Mouse (Mus musculus): ENCODE data around the gene Slc6a3. TPM values are rescaled to one million over a fixed set of nuclear protein-coding genes. Genes with fewer than 3 reads are reported as not detected.
A peak's percentile ranks its signal among the peaks of the same experiment; 100 is the strongest.

Gene Slc6a3
- polyA plus RNA-seq, 1 experiment from 2014 or later = 0.05 TPM

DNA sequence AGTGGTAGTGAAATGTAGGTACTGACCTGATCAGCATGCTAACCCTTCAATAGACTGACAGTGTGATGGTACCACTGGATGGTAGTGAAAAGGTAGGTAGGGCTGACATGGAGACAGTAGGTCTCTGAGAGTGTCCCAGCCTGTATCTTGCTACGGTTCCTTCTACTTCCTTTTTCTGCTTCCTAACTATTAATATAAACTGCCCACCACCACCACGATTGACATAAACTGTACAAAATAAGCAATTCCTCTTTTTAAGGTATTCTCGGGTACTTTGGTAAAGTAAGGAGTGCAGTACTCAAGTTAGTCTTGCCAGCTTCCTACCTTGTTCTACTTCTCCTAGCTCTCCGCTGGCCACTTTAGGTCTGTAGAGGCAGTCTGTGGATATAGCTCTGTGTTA is 59.7 kb downstream of the Slc6a3 start:
- ATAC-seq (ENCODE audit: low FRiP score) = no peak
- 84% methylated on average over 4 of the region's 4 CpGs for WGBS

DNA sequence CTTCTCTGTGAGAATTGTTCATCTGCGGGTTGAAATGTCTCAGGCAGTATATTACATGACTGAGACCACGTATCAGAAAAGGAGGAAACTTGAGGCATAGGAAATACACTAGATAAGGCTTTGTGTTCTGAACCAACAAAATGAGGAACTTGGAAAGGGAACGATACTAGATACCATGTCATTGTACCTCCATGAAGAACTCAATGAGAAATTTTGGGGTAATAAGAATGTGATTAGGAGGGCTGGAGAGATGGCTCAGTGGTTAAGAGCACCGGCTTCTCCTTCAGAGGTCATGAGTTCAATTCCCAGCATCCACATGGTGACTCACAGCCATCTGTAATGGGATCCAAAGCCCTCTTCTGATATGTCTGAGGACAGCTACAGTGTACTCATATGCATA is 63.7 kb downstream of the Slc6a3 start:
- Histone ChIP-seq H3K27ac (no peak overlapping the region), H3K4me1 (peaks cover 14% of the 10 kb centered on the region), H3K4me2 (replicated peaks) (no peak overlapping the region), H3K9me3 (replicated peaks) (no peaks in the 10 kb centered on the region), H3K9ac (no peak overlapping the region), H3K36me3 (no peaks in the 10 kb centered on the region), H3K4me3 (no peak overlapping the region), H3K27me3 (peaks cover 13% of the 10 kb centered on the region; the same call in 1 of the 2 replicates)
- 83% methylated on average over 4 of the region's 4 CpGs for WGBS
- no peak for ATAC-seq (ENCODE audit: low FRiP score)

More for the DNA sequence above, 59.7 kb downstream of the Slc6a3 start:
- Histone ChIP-seq H3K4me2 (replicated peaks) (no peak overlapping the region), H3K9me3 (replicated peaks) (no peaks in the 10 kb centered on the region), H3K4me3 (no peak overlapping the region), H3K9ac (no peak overlapping the region), H3K27me3 (peaks cover 26% of the 10 kb centered on the region; the same call in 1 of the 2 replicates), H3K36me3 (no peaks in the 10 kb centered on the region), H3K4me1 (no peaks in the 10 kb centered on the region), H3K27ac (no peak overlapping the region)

DNA sequence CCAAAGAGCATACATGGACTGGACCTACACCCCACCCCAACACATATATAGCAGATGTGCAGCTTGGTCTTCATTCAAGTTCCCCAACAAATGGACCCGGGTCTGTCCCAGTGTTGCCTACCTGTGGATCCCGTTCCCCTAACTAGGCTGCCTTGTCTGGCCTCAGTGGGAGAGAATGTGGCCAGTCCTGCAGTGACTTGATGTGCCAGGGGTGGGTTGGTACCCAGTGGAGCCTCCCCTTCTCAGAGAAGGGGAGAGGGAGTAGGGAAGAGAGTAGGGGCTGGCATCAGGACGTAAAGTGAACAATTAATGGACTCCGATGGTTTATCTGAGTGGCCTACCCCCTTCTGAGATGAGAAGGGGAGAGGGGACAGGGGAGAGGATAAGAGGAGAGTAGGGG is 66.5 kb downstream of the Slc6a3 start:
- Histone ChIP-seq H3K27me3 (0 out of 2 replicates have a peak, but pooled peaks cover 9% of the 10 kb centered on the region), H3K4me1 (peaks cover 19% of the 10 kb centered on the region), H3K36me3 (peaks cover 20% of the 10 kb centered on the region), H3K27ac (no peak overlapping the region), H3K4me2 (replicated peaks) (peak overlapping the region; percentile 95), H3K9ac (peak overlapping the region; percentile 86), H3K4me3 (peak overlapping the region; percentile 94), H3K9me3 (replicated peaks) (no peaks in the 10 kb centered on the region)
- 41% methylated on average over 4 of the region's 4 CpGs for WGBS
- no peak for ATAC-seq (ENCODE audit: low FRiP score)

DNA sequence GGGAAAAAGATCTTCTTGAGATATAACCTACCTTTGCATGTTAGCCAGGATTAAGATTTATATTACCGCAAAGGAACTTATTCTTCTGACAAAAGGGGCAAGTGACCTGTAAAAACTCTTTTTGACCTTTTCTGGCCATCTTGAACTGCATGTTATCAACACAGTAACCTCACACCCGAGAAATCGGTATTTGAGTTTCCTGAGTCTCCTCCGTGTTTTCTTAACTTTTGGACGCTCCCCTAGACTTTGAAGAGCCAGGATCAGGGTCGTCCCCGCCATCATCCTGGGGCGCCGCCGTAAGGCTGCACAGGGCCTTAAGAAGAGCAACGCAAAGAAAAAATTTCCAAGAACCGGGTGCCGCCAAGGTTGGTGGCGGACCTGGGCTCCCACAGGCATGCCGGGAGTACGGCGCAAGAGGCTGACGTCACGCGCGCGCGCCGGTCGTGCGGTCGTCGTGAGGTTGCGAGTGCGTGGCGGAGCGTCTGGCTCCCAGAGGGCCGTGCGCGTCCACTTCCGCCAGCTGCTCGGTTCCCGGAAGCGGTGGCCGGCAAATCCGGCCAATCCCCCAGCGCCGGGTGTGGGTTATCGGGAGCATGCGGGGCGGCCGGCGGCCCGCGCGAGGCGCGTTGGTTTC is 67.1 kb downstream of the Slc6a3 start, which contains the start of gene Clptm1l:
Clptm1l (plus strand) TSS at position 485 of the 634 bp plus-strand sequence.
- peak within 1 kb of the TSS; percentile 70 for H3K27ac ChIP-seq
- 0 out of 2 replicates have a peak, but pooled peaks cover 4% of the 10 kb centered on the region for H3K27me3 ChIP-seq
- peak within 1 kb of the TSS; percentile 94 for H3K4me3 ChIP-seq
- peak within 1 kb of the TSS; percentile 95 for H3K4me2 ChIP-seq (replicated peaks)
- WGBS = under 1% methylated on average over 53 of the region's 53 CpGs
- H3K36me3 ChIP-seq = peaks cover 26% of the 10 kb centered on the region
- peak; percentile 98 for ATAC-seq (ENCODE audit: low FRiP score)
- no peaks in the 10 kb centered on the region for H3K9me3 ChIP-seq (replicated peaks)
- H3K9ac ChIP-seq = peak within 1 kb of the TSS; percentile 86
- peaks cover 19% of the 10 kb centered on the region for H3K4me1 ChIP-seq

DNA sequence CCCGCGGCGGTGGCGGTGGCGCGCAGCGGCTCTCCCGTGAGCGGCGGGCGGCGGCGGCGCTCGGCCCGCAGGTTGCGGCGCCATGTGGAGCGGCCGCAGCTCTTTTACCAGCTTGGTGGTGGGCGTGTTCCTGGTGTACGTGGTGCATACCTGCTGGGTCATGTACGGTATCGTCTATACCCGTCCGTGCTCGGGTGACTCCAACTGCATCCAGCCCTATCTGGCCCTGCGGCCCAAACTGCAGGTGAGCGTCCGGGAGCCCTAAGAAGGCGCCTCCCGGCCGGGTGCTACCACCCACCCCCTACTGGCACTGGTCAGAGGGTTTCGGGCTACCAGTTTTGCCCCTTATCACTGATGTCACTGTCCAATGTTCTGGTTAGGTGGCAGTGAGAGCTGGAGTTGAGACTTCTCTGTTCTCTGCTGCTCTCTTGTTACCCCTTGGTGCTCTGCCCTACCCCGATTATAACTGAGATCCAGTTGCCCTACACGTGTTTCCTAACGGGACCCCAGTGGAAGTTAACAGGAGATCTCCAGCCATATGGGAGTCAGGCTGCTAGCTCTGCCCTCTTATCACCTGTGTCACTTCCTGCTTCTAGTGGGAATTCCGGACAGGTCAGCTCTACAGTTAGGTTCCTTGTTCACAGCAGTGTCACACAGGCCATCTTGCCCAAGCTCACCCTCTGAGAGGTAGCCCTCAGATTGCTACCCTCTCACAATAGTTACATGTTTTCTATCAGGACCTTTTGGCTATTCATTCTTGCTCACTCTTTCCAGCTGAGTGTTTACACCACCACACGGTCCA is 67.8 kb downstream of the Slc6a3 start:
- Histone ChIP-seq H3K36me3 (peaks cover 33% of the 10 kb centered on the region), H3K27ac (peak overlapping the region; percentile 70), H3K9ac (peak overlapping the region; percentile 86), H3K4me1 (peaks cover 19% of the 10 kb centered on the region), H3K9me3 (replicated peaks) (no peaks in the 10 kb centered on the region), H3K4me3 (peak overlapping the region; percentile 94), H3K27me3 (no peaks in the 10 kb centered on the region), H3K4me2 (replicated peaks) (peak overlapping the region; percentile 95)
- 4% methylated on average over 39 of the region's 39 CpGs for WGBS
- ATAC-seq (ENCODE audit: low FRiP score) = peak; percentile 90

DNA sequence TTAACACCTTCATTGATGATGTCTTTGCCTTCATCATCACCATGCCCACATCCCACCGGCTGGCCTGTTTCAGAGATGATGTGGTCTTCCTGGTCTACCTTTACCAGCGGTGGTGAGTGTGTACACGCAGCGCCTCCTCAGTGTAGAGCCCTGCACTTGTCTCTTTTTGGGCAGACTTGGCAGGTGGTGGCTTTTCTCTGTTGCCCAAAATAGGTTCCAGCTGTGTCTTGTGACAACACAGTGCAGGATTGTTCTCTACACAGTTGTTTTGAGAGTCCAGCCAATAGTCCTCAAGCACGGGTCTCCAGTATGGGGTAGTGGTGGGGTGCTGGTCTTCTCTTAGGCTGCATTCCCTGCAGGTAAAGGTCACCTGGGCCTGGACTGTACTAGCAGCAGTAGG is 81.9 kb downstream of the Slc6a3 start:
- peaks cover 87% of the 10 kb centered on the region for H3K36me3 ChIP-seq
- 92% methylated on average over 5 of the region's 5 CpGs for WGBS

DNA sequence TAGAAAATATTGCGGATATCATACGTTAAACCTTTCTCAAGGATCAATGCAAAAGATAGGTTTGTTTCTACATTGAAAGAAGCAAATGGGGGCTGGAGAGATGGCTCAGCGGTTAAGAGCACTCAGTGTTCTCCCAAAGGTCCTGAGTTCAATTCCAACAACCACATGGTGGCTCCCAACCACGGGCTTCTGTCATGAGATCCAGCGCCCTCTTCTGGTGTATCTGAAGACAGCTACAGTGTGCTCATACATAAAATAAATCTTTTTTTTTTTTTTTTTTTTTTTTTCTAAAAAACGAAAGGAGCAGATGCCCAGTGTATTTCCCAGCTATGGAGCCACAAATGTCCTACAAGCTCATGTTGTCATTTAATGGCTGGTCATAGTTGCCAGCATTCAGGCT is 84.1 kb downstream of the Slc6a3 start:
- H3K36me3 ChIP-seq = peaks cover 65% of the 10 kb centered on the region
- H3K27ac ChIP-seq = no peak overlapping the region
- no peaks in the 10 kb centered on the region for H3K4me1 ChIP-seq
- no peaks in the 10 kb centered on the region for H3K9me3 ChIP-seq (replicated peaks)
- no peak overlapping the region for H3K4me3 ChIP-seq
- H3K4me2 ChIP-seq (replicated peaks) = no peak overlapping the region
- peaks cover 4% of the 10 kb centered on the region; the same call in 1 of the 2 replicates for H3K27me3 ChIP-seq
- ATAC-seq (ENCODE audit: low FRiP score) = no peak
- no peak overlapping the region for H3K9ac ChIP-seq
- 67% methylated on average over 6 of the region's 6 CpGs for WGBS

More for the DNA sequence above, 81.9 kb downstream of the Slc6a3 start:
- Histone ChIP-seq H3K27me3 (no peaks in the 10 kb centered on the region), H3K9me3 (replicated peaks) (no peaks in the 10 kb centered on the region), H3K4me2 (replicated peaks) (no peak overlapping the region), H3K9ac (no peak overlapping the region), H3K4me3 (no peak overlapping the region), H3K27ac (no peak overlapping the region), H3K4me1 (no peaks in the 10 kb centered on the region)
- ATAC-seq (ENCODE audit: low FRiP score) = no peak

DNA sequence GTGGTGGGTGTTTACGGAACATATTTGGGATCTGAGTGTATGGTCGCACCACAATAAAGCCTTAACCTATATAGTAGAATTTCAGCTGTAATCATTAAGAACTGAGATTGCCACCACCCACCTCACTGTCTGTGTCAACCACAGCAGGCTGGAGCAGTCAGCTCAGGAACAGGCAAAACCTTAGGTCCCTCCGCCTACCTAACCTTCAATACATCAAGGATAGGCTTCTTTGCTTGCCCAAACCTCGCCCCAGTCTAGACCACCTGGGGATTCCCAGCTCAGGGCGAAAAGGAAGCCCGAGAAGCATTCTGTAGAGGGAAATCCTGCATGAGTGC is 89.8 kb downstream of the Slc6a3 start:
- Histone ChIP-seq H3K9ac (peak overlapping the region; percentile 73), H3K4me3 (peak overlapping the region; percentile 55), H3K9me3 (replicated peaks) (no peaks in the 10 kb centered on the region), H3K27ac (no peak overlapping the region), H3K4me1 (peaks cover 19% of the 10 kb centered on the region), H3K4me2 (replicated peaks) (peak overlapping the region; percentile 89), H3K27me3 (peaks cover 4% of the 10 kb centered on the region; the same call in 1 of the 2 replicates), H3K36me3 (peaks cover 11% of the 10 kb centered on the region)
- peak; percentile 51; the same call in 1 of the 2 replicates for ATAC-seq (ENCODE audit: low FRiP score)
- WGBS = 46% methylated on average over 6 of the region's 6 CpGs

DNA sequence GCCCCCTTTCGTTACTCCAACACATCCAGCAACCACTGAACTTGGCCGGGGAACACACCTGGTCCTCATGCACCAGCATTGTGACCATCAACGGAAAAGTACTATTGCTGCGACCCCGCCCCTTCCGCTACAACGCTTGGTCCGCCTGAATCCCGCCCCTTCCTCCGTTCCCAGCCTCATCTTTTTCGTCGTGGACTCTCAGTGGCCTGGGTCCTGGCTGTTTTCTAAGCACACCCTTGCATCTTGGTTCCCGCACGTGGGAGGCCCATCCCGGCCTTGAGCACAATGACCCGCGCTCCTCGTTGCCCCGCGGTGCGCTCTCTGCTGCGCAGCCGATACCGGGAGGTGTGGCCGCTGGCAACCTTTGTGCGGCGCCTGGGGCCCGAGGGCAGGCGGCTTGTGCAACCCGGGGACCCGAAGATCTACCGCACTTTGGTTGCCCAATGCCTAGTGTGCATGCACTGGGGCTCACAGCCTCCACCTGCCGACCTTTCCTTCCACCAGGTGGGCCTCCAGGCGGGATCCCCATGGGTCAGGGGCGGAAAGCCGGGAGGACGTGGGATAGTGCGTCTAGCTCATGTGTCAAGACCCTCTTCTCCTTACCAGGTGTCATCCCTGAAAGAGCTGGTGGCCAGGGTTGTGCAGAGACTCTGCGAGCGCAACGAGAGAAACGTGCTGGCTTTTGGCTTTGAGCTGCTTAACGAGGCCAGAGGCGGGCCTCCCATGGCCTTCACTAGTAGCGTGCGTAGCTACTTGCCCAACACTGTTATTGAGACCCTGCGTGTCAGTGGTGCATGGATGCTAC is 90.4 kb downstream of the Slc6a3 start, which contains the start of gene Tert:
Tert (plus strand) TSS at position 167 of the 805 bp plus-strand sequence.
- Histone ChIP-seq H3K9me3 (replicated peaks) (no peaks in the 10 kb centered on the region), H3K4me1 (peaks cover 19% of the 10 kb centered on the region), H3K36me3 (peaks cover 6% of the 10 kb centered on the region; the same call in 1 of the 2 replicates), H3K4me2 (replicated peaks) (peak within 1 kb of the TSS; percentile 89), H3K9ac (peak within 1 kb of the TSS; percentile 73), H3K4me3 (peak within 1 kb of the TSS; percentile 55), H3K27me3 (peaks cover 4% of the 10 kb centered on the region; the same call in 1 of the 2 replicates), H3K27ac (no peak within 1 kb of the TSS)
- ATAC-seq (ENCODE audit: low FRiP score) = peak; percentile 88
- WGBS = 11% methylated on average over 47 of the region's 47 CpGs
